Mouse (Mus musculus): ENCODE measurements at regions not wholly inside any gene's neighbourhood (a gene's known extent, or its start where the extent isn't known, plus 50 kb on each side); places are given as distances from the start of the nearest gene placed in this dataset.

- TF ChIP-seq CTCF (IDR thresholded peaks at IDR 0.05; ENCODE audit: control insufficient read depth, insufficient read depth, insufficient replicate concordance, low read depth, low read length) (no peak), POLR2A (IDR thresholded peaks at IDR 0.05; ENCODE audit: control insufficient read depth, low read depth, low read length) (no peak)
These were observed 52.4 kb upstream of the Gm10234 start for GRCm38 (mm10) chr6:95269524-95269923.
